Mouse (Mus musculus) forebrain, embryonic 11.5 days (tissue): Measurements from ENCODE around the gene Vmo1. TPM values are rescaled to one million over a fixed set of nuclear protein-coding genes. Genes with fewer than 3 reads are reported as not detected.

ENCODE experiments used
- ATAC-seq: fragments of 200-750 bp; cut with Nextera tagmentation; replicated peaks from 2 replicates; pipeline ENCODE4 v1.8.0; 2017; ENCODE audit warnings: moderate TSS enrichment; ENCODE audit not compliant: low FRiP score
- DNase-seq: peaks from one replicate; pipeline ENCODE4 v3.0.0-alpha.2; 2017; ENCODE audit warnings: low spot score
- H3K27ac ChIP-seq: fragments of 300-500 bp; sonication (generic); 2 replicates; pipeline ENCODE4 v1.5.1; 2014; ENCODE audit warnings: low read depth, low read length
- H3K27me3 ChIP-seq: fragments of 300-500 bp; sonication (generic); 2 replicates; pipeline ENCODE4 v1.6.1; 2014; ENCODE audit warnings: mild to moderate bottlenecking, low read length, mixed read lengths; ENCODE audit not compliant: control insufficient read depth, insufficient read depth
- H3K36me3 ChIP-seq: fragments of 300-500 bp; sonication (generic); 2 replicates; pipeline ENCODE4 v1.6.1; 2014; ENCODE audit warnings: mild to moderate bottlenecking, low read length, moderate library complexity, mixed read lengths; ENCODE audit not compliant: control insufficient read depth, insufficient read depth
- H3K4me1 ChIP-seq: fragments of 300-500 bp; sonication (generic); replicated peaks from 2 replicates; pipeline ENCODE4 v1.6.1; 2014; ENCODE audit warnings: low read length, mixed read lengths; ENCODE audit not compliant: control insufficient read depth, insufficient read depth
- H3K4me2 ChIP-seq: fragments of 300-500 bp; sonication (generic); 2 replicates; pipeline ENCODE4 v1.6.1; 2014; ENCODE audit warnings: low read depth, mild to moderate bottlenecking, low read length, moderate library complexity, mixed read lengths; ENCODE audit not compliant: severe bottlenecking
- H3K4me3 ChIP-seq: fragments of 300-500 bp; sonication (generic); 2 replicates; pipeline ENCODE4 v1.5.1; 2014; ENCODE audit warnings: low read depth, low read length
- H3K9ac ChIP-seq: fragments of 300-500 bp; sonication (generic); 2 replicates; pipeline ENCODE4 v1.6.1; 2014; ENCODE audit warnings: low read length
- H3K9me3 ChIP-seq: fragments of 300-500 bp; sonication (generic); 2 replicates; pipeline ENCODE4 v1.6.1; 2016; ENCODE audit warnings: low read length, mixed read lengths; ENCODE audit not compliant: control insufficient read depth
- whole genome bisulfite sequencing: fragments of 180-500 bp; shearing (Covaris S2); extraction: QIAGEN DNeasy Blood & Tissue Kit; methylation state at CpG from one replicate; pipeline ENCODE4 v1.1.7; 2014; 5-methylcytosine and 5-hydroxymethylcytosine counted together
- polyA plus RNA-seq: library from polyadenylated mRNA; unstranded; fragments of >200 nt; fragmentation: Nextera tagmentation; extraction: Ambion mirVana; gene quantifications from 2 replicates; pipeline ENCODE4 v1.2.1, GENCODE M21; 2014

Gene Vmo1
- polyA plus RNA-seq = not detected in 2 replicates

DNA sequence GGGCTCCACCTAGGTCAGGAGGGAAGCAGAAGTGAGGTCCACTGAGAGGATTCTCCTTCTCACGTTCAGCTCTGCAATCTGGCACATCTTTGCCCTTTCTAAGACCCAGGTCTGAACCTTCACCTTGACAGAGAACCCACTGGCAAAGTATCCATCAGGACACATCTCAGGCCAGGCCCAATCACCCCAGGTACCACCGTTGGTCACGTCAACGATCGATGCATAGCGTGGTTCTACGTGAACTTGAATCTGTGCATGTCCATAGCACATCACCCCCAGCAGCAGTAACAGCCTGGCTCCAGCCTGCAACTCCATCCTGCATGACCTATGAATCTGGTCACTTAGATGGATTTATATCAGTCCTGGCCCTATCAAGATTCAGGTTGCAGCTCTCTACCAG is at the start of gene Vmo1:
Gene Vmo1 (minus strand): TSS at position 329 of the 400 bp plus-strand sequence.
- H3K27ac ChIP-seq = no peak within 1 kb of the TSS
- ATAC-seq (no peak), DNase-seq (no peak)
- no peak within 1 kb of the TSS for H3K4me3 ChIP-seq
- no peaks in the 10 kb centered on the region for H3K9me3 ChIP-seq
- no peaks in the 10 kb centered on the region for H3K36me3 ChIP-seq
- H3K9ac ChIP-seq = no peak within 1 kb of the TSS
- no peaks in the 10 kb centered on the region for H3K4me1 ChIP-seq
- no peak within 1 kb of the TSS for H3K4me2 ChIP-seq
- 93% methylated on average over 7 of the region's 7 CpGs for WGBS
- no peaks in the 10 kb centered on the region for H3K27me3 ChIP-seq

- peak overlapping the region; percentile 89 for H3K4me2 ChIP-seq
- 0 out of 2 replicates have a peak overlapping the region, but pooled peaks have one; percentile 68 for H3K27ac ChIP-seq
- H3K9ac ChIP-seq = peak overlapping the region; percentile 81
- H3K36me3 ChIP-seq = no peaks in the 10 kb centered on the region
- no peaks in the 10 kb centered on the region for H3K9me3 ChIP-seq
- ATAC-seq (no peak), DNase-seq (peak; percentile 61)
- H3K4me1 ChIP-seq = peaks cover 9% of the 10 kb centered on the region
- WGBS = 3% methylated on average over 25 of the region's 25 CpGs
- H3K4me3 ChIP-seq = peak overlapping the region; percentile 85
- H3K27me3 ChIP-seq = no peaks in the 10 kb centered on the region
These were observed 49.3 kb upstream of the Vmo1 start for GRCm38 (mm10) chr11:70563470-70564275.

- DNase-seq (no peak), ATAC-seq (peak; percentile 63; the same call in 1 of the 2 replicates)
- Histone ChIP-seq H3K27me3 (no peaks in the 10 kb centered on the region), H3K36me3 (no peaks in the 10 kb centered on the region), H3K9ac (peak overlapping the region; percentile 81), H3K4me2 (peak overlapping the region; percentile 89), H3K9me3 (no peaks in the 10 kb centered on the region), H3K27ac (peak overlapping the region; percentile 68; the same call in 1 of the 2 replicates), H3K4me3 (peak overlapping the region; percentile 85), H3K4me1 (peaks cover 9% of the 10 kb centered on the region)
- under 1% methylated on average over 30 of the region's 31 CpGs for WGBS
These were observed 48.6 kb upstream of the Vmo1 start for GRCm38 (mm10) chr11:70562995-70563469.

DNA sequence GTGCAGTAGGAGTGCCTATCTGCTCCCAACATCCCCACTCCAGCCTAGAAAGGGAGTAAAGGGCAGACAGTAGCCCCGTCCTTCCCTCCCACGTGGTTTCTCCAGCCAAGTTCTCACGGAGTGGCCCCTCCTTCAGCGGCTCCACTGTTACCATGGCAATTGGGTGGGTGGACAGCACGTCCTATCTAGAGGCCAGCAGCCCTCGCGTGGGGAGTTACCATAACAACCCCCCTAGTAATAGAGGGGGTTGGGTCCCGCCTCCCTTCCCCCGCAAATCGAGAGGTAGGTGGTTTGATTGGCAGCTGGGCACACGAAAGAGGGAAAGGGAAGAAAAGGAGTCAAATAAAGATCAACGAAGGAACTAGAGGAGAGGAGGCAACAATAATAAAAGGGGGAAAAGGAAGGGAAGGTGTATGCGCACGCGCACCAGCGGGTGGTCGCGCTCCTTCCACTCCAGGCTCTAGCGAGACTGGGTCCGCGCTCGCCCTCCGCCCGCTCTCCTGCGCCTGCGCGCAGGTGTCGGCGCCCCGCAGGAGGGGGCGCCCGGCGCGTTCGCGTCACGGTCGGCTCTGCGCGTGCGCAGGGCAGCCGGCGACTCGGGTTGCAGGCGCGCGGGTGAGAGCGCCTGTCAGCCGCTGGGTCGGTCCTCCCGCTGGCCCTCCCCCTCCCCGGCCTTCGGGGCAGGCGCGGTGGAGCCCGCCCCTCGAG is 48.0 kb upstream of the Vmo1 start, which contains the start of gene Mink1:
Gene Mink1 (plus strand): TSS at position 595 of the 708 bp plus-strand sequence.
- Histone ChIP-seq H3K36me3 (no peaks in the 10 kb centered on the region), H3K9ac (peak within 1 kb of the TSS; percentile 81), H3K9me3 (no peaks in the 10 kb centered on the region), H3K4me2 (peak within 1 kb of the TSS; percentile 89), H3K27ac (peak within 1 kb of the TSS; percentile 68), H3K4me3 (peak within 1 kb of the TSS; percentile 85), H3K4me1 (peaks cover 9% of the 10 kb centered on the region), H3K27me3 (no peaks in the 10 kb centered on the region)
- DNase-seq (peak; percentile 94), ATAC-seq (peak; percentile 92)
- WGBS = under 1% methylated on average over 53 of the region's 57 CpGs

DNA sequence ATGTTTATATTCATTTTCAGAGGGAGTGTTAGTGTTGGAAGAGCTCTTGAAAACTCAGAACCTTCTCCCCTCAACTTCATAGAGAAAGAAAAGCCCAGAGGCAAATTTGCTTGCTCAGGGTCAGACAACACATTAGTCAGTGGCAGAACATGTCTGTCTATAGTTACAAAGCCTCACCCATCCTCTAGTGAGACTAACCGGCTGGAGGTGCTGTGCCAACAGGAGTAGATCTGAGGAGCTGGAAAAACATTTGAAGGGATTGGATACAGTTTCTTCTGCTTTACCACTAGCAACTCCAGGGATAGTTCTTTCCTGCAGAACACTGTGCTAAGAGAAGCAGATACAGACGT is 47.5 kb upstream of the Vmo1 start:
- DNase-seq (no peak), ATAC-seq (no peak)
- 2% methylated on average over 2 of the region's 2 CpGs for WGBS
- no peaks in the 10 kb centered on the region for H3K27me3 ChIP-seq
- no peaks in the 10 kb centered on the region for H3K9me3 ChIP-seq
- peak overlapping the region; percentile 85 for H3K4me3 ChIP-seq
- 0 out of 2 replicates have a peak overlapping the region, but pooled peaks have one; percentile 25 for H3K27ac ChIP-seq
- peak overlapping the region; percentile 81; the same call in 1 of the 2 replicates for H3K9ac ChIP-seq
- H3K4me1 ChIP-seq = peaks cover 9% of the 10 kb centered on the region
- H3K36me3 ChIP-seq = no peaks in the 10 kb centered on the region
- H3K4me2 ChIP-seq = peak overlapping the region; percentile 89

- ATAC-seq (no peak), DNase-seq (no peak)
- Histone ChIP-seq H3K36me3 (no peaks in the 10 kb centered on the region), H3K27ac (no peak overlapping the region), H3K4me2 (no peak overlapping the region), H3K4me1 (peaks cover 3% of the 10 kb centered on the region; the same call in 1 of the 2 replicates), H3K27me3 (no peaks in the 10 kb centered on the region), H3K9me3 (no peaks in the 10 kb centered on the region), H3K9ac (no peak overlapping the region), H3K4me3 (no peak overlapping the region)
- 89% methylated on average over 9 of the region's 9 CpGs for WGBS
These were observed 43.1 kb upstream of the Vmo1 start for GRCm38 (mm10) chr11:70557545-70557944.

- WGBS = 37% methylated on average over 7 of the region's 7 CpGs
- DNase-seq = no peak
These were observed 39.5 kb upstream of the Vmo1 start for GRCm38 (mm10) chr11:70553940-70554339.

DNA sequence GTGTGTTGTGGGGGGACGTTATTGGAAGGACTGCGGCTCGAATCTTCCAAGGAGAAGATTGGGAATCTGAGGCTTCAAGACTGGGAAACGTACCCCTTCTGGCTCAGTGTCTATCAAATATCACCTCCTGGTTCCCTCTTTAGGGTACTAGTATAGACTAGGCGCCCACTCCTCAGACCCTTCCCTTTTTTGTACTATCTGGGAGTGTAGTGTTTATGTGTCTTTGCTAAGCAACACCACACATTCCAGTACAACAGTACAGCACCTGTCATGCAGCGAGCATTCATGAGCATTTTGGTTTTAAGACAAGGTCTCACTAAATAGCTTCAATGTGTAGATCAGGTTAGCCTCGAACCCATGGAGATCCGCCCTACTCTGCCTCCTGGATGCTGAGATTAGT is 37.1 kb upstream of the Vmo1 start:
- Histone ChIP-seq H3K36me3 (no peaks in the 10 kb centered on the region), H3K4me3 (no peak overlapping the region), H3K27ac (no peak overlapping the region), H3K4me1 (no peaks in the 10 kb centered on the region), H3K9ac (no peak overlapping the region), H3K27me3 (no peaks in the 10 kb centered on the region), H3K4me2 (no peak overlapping the region), H3K9me3 (no peaks in the 10 kb centered on the region)
- DNase-seq = no peak
- no peak for ATAC-seq
- WGBS = 86% methylated on average over 8 of the region's 8 CpGs

More at GRCm38 (mm10) chr11:70553940-70554339, 39.5 kb upstream of the Vmo1 start:
- no peak for ATAC-seq
- Histone ChIP-seq H3K27me3 (no peaks in the 10 kb centered on the region), H3K9me3 (no peaks in the 10 kb centered on the region), H3K4me2 (no peak overlapping the region), H3K27ac (no peak overlapping the region), H3K4me1 (no peaks in the 10 kb centered on the region), H3K4me3 (no peak overlapping the region), H3K9ac (no peak overlapping the region), H3K36me3 (no peaks in the 10 kb centered on the region)
